Mouse (Mus musculus): ENCODE results near the gene 5730409E04Rik. TPM values are rescaled to one million over a fixed set of nuclear protein-coding genes. Genes with fewer than 3 reads are reported as not detected.

5730409E04Rik gene
- 1.5 and 3.3 TPM in 2 replicates for polyA plus RNA-seq (2012; ENCODE audit: low replicate concordance)

GRCm38 (mm10) chr4:126609606-126610181 lies at the start of gene 5730409E04Rik:
Gene 5730409E04Rik, plus strand, starts transcription at chr4:126609818.

Other genes starting within 250 kb of the 5730409E04Rik start
- 9.3 and 11.9 TPM in 2 replicates for gene Ago3, start 180.3 kb upstream of the 5730409E04Rik start, polyA plus RNA-seq (2012; ENCODE audit: low replicate concordance)
- gene Ago1, start 141.2 kb upstream of the 5730409E04Rik start, polyA plus RNA-seq (2012; ENCODE audit: low replicate concordance) = 10.9 and 20.0 TPM in 2 replicates
- 0.85 and 1.6 TPM in 2 replicates for gene Ago4, start 76.3 kb upstream of the 5730409E04Rik start, polyA plus RNA-seq (2012; ENCODE audit: low replicate concordance)
- gene Clspn, start 52.9 kb upstream of the 5730409E04Rik start, polyA plus RNA-seq (2012; ENCODE audit: low replicate concordance) = 0.48 and 2.2 TPM in 2 replicates
- 7.8 and 82.7 TPM in 2 replicates for gene Psmb2, start 67.8 kb downstream of the 5730409E04Rik start, polyA plus RNA-seq (2012; ENCODE audit: low replicate concordance)
- not detected in 2 replicates for gene Tfap2e, start 126.4 kb downstream of the 5730409E04Rik start, polyA plus RNA-seq (2012; ENCODE audit: low replicate concordance)
- 64.5 and 81.2 TPM in 2 replicates for gene Ncdn, start 143.6 kb downstream of the 5730409E04Rik start, polyA plus RNA-seq (2012; ENCODE audit: low replicate concordance)
- 44.9 and 45.7 TPM in 2 replicates for gene AU040320, start 143.7 kb downstream of the 5730409E04Rik start, polyA plus RNA-seq (2012; ENCODE audit: low replicate concordance)

All from hematopoietic multipotent progenitor cell, adult 10-12 weeks (in vitro differentiated cells).